Comparison of ENCODE assay signal across 8 mouse cellular contexts in genomic region chr9:108305170-108305569, GRCm38 (mm10). TPM values are rescaled to one million over a fixed set of nuclear protein-coding genes. Genes with fewer than 3 reads are reported as not detected.
DNase-seq lines count a peak whose midpoint lies in the region; ATAC-seq and TF ChIP-seq lines count a peak whose summit lies in the region.

No protein-coding gene starts in this region.

- H3K36me3 ChIP-seq in CH12.LX (replicated peaks in 1 of 2; ENCODE audit: control insufficient read depth in 1 of 2, insufficient read depth in 1 of 2, low read length in 1 of 2) = peaks cover 20 to 41% of the 10 kb centered on the region in 2 experiments
- H3K36me3 ChIP-seq in forebrain, embryonic 16.5 days (ENCODE audit: control insufficient read depth, insufficient read depth) = peaks cover 8% of the 10 kb centered on the region; the same call in 1 of the 2 replicates
- peaks cover 43% of the 10 kb centered on the region for H3K36me3 ChIP-seq in limb, embryonic 10.5 days
- H3K36me3 ChIP-seq in midbrain, embryonic 16.5 days (ENCODE audit: control insufficient read depth, insufficient read depth, low read length) = peaks cover 12% of the 10 kb centered on the region; the same call in 1 of the 2 replicates

- H3K27ac ChIP-seq in CH12.LX (ENCODE audit: insufficient read depth, low read depth) = no peak overlapping the region; the same call in 1 of the 2 replicates
- H3K27ac ChIP-seq in forebrain, embryonic 16.5 days (ENCODE audit: low read length) = peak overlapping the region; percentile 88
- peak overlapping the region; percentile 97 for H3K27ac ChIP-seq in limb, embryonic 10.5 days
- H3K27ac ChIP-seq in midbrain, embryonic 16.5 days (ENCODE audit: low read length) = peak overlapping the region; percentile 82

- TF ChIP-seq CTCF in CH12.LX (conservative IDR thresholded peaks at IDR 0.05 in 1 of 2, IDR thresholded peaks at IDR 0.05 in 1 of 2; ENCODE audit: low read depth in 2 of 2, low read length in 2 of 2) = no peak

- H3K27me3 ChIP-seq in CH12.LX (replicated peaks) = no peaks in the 10 kb centered on the region
- no peaks in the 10 kb centered on the region for H3K27me3 ChIP-seq in forebrain, embryonic 16.5 days (replicated peaks; ENCODE audit: control insufficient read depth, insufficient read depth, low read length)
- H3K27me3 ChIP-seq in limb, embryonic 10.5 days (ENCODE audit: low read depth, poor library complexity, severe bottlenecking) = no peaks in the 10 kb centered on the region
- no peaks in the 10 kb centered on the region for H3K27me3 ChIP-seq in midbrain, embryonic 16.5 days (ENCODE audit: control insufficient read depth, insufficient read depth, low read depth, low read length)

- ATAC-seq in cerebellum, adult (ENCODE audit: insufficient number of reproducible peaks, low FRiP score, low TSS enrichment) = no peak
- ATAC-seq in forebrain, embryonic 16.5 days = no peak
- no peak for ATAC-seq in midbrain, embryonic 16.5 days
- no peak for ATAC-seq in inflammation-experienced regulatory T-cells, adult 6 months

- 5% methylated on average over 1 of the region's 1 CpGs for WGBS in forebrain, embryonic 16.5 days
- 9% methylated on average over 1 of the region's 1 CpGs for WGBS in limb, embryonic 10.5 days
- WGBS in midbrain, embryonic 16.5 days = 12% methylated on average over 1 of the region's 1 CpGs

- dilution Hi-C loops in CH12.LX (cut with MboI; ENCODE audit: extremely low pct_ligation_motif_present, extremely low pct_unique_long_range_greater_than_20kb, low sequenced_read_pairs) = no loop called here

- in situ Hi-C loops in CH12.LX (cut with MboI; ENCODE audit: low pct_ligation_motif_present, low pct_unique_long_range_greater_than_20kb, low sequenced_read_pairs) = no loop called here

- no peak for TF ChIP-seq RAD21 in CH12.LX (IDR thresholded peaks at IDR 0.05; ENCODE audit: low read depth, low read length)

- no peaks in the 10 kb centered on the region for H3K9me3 ChIP-seq in CH12.LX (replicated peaks; ENCODE audit: low read length)
- H3K9me3 ChIP-seq in forebrain, embryonic 16.5 days (ENCODE audit: control insufficient read depth, low read length) = no peaks in the 10 kb centered on the region
- no peaks in the 10 kb centered on the region for H3K9me3 ChIP-seq in limb, embryonic 10.5 days (replicated peaks)
- H3K9me3 ChIP-seq in midbrain, embryonic 16.5 days (replicated peaks; ENCODE audit: control insufficient read depth, low read length, poor library complexity, severe bottlenecking) = no peaks in the 10 kb centered on the region

- no peak for TF ChIP-seq EP300 in CH12.LX (IDR thresholded peaks at IDR 0.05; ENCODE audit: low read length)

- peaks cover 3 to 42% of the 10 kb centered on the region in 2 experiments; a peak in 3 of 4 replicates for H3K4me1 ChIP-seq in CH12.LX (ENCODE audit: control insufficient read depth in 1 of 2, insufficient read depth in 2 of 2)
- peaks cover 27% of the 10 kb centered on the region for H3K4me1 ChIP-seq in forebrain, embryonic 16.5 days (replicated peaks; ENCODE audit: control insufficient read depth, insufficient read depth, low read length)
- H3K4me1 ChIP-seq in limb, embryonic 10.5 days = peaks cover 25% of the 10 kb centered on the region
- peaks cover 35% of the 10 kb centered on the region for H3K4me1 ChIP-seq in midbrain, embryonic 16.5 days (ENCODE audit: control insufficient read depth, insufficient read depth, low read length)

- H3K4me2 ChIP-seq in CH12.LX (ENCODE audit: insufficient read depth, low read depth, poor library complexity, severe bottlenecking) = peak overlapping the region; percentile 68
- peak overlapping the region; percentile 91 for H3K4me2 ChIP-seq in forebrain, embryonic 16.5 days (ENCODE audit: low read length)
- peak overlapping the region; percentile 78 for H3K4me2 ChIP-seq in midbrain, embryonic 16.5 days (ENCODE audit: low read length)

- H3K79me2 ChIP-seq in CH12.LX (replicated peaks; ENCODE audit: control insufficient read depth, extremely low read depth, insufficient read depth, poor library complexity, severe bottlenecking) = peaks cover 29% of the 10 kb centered on the region

- H3K4me3 ChIP-seq in CH12.LX (replicated peaks in 1 of 3; ENCODE audit: low read depth in 2 of 3, low read length in 2 of 3, poor library complexity in 1 of 3) = peak overlapping the region; percentile 71 to 98 (median 81)
- peak overlapping the region; percentile 96 for H3K4me3 ChIP-seq in forebrain, embryonic 16.5 days (replicated peaks; ENCODE audit: low read length)
- peak overlapping the region; percentile 96 for H3K4me3 ChIP-seq in limb, embryonic 10.5 days
- peak overlapping the region; percentile 94 for H3K4me3 ChIP-seq in midbrain, embryonic 16.5 days (ENCODE audit: low read depth, low read length)

- TF ChIP-seq POLR2A in CH12.LX (IDR thresholded peaks at IDR 0.05; ENCODE audit: low read depth, low read length) = no peak

- peak; percentile 56 for DNase-seq in cerebellum, adult 11-12 months
- no peak for DNase-seq in CH12.LX (ENCODE audit: extremely low read depth)
- no peak for DNase-seq in limb, embryonic 10.5 days (ENCODE audit: low spot score)
- no peak for DNase-seq in layer of hippocampus, postnatal 25 days (ENCODE audit: extremely low spot score in 1 of 2, low spot score in 1 of 2)

- H3K9ac ChIP-seq in CH12.LX (ENCODE audit: insufficient read depth, low read depth) = peak overlapping the region; percentile 80
- peak overlapping the region; percentile 92 for H3K9ac ChIP-seq in forebrain, embryonic 16.5 days (replicated peaks; ENCODE audit: low read depth, low read length)
- peak overlapping the region; percentile 81 for H3K9ac ChIP-seq in midbrain, embryonic 16.5 days (ENCODE audit: low read depth, low read length)

TF ChIP-seq in CH12.LX, 34 proteins besides CTCF, POLR2A, EP300 and RAD21:
- TF ChIP-seq TBP (conservative IDR thresholded peaks at IDR 0.05; ENCODE audit: low read depth, low read length) (no peak), JUN (IDR thresholded peaks at IDR 0.05; ENCODE audit: insufficient read depth, low read depth, low read length) (no peak), MAFK (IDR thresholded peaks at IDR 0.05; ENCODE audit: insufficient replicate concordance, low read length) (no peak), ZC3H11A (IDR thresholded peaks at IDR 0.05; ENCODE audit: low read depth, low read length) (no peak)

RNA-seq across cellular contexts. Expression of gene Rhoa, which starts 0.8 kb away (rescaled TPM):
- total RNA-seq in CH12.LX (2012; rRNA removed) = 84.0 and 96.9 TPM in 2 replicates
- total RNA-seq in CH12.LX (2014; rRNA removed) = 231 and 243 TPM in 2 replicates
- 308 TPM in 2 replicates for polyA plus RNA-seq in CH12.LX (2012; ENCODE audit: insufficient read length, low read depth)
- 282 and 351 TPM in 2 replicates for polyA plus RNA-seq in forebrain, embryonic 16.5 days (2015; fragmentation: Nextera tagmentation; extraction: Ambion mirVana)
- polyA plus RNA-seq in limb, embryonic 10.5 days (2016; fragmentation: Nextera tagmentation; extraction: Ambion mirVana) = 246 and 250 TPM in 2 replicates
- polyA plus RNA-seq in midbrain, embryonic 16.5 days (2015; fragmentation: Nextera tagmentation; extraction: Ambion mirVana) = 273 and 286 TPM in 2 replicates
- 100 to 1,000 TPM; 167 to 187 TPM for total RNA-seq in layer of hippocampus, postnatal 25 days (2021)
- 100 to 1,000 TPM; 323 to 459 (median 386) TPM for polyA plus RNA-seq in inflammation-experienced regulatory T-cells, adult 6 months (2017; shearing (Covaris generic))

RNA-seq across cellular contexts. Expression of gene Tcta, which starts 0.8 kb away (rescaled TPM):
- total RNA-seq in CH12.LX (2012; rRNA removed) (5.0 and 8.7 TPM in 2 replicates), CH12.LX (2014; rRNA removed) (7.3 and 7.4 TPM in 2 replicates)
- 3.0 and 5.0 TPM in 2 replicates for polyA plus RNA-seq in CH12.LX (2012; ENCODE audit: insufficient read length, low read depth)
- 34.3 and 37.6 TPM in 2 replicates for polyA plus RNA-seq in forebrain, embryonic 16.5 days (2015; fragmentation: Nextera tagmentation; extraction: Ambion mirVana)
- polyA plus RNA-seq in limb, embryonic 10.5 days (2016; fragmentation: Nextera tagmentation; extraction: Ambion mirVana) = 9.2 and 11.5 TPM in 2 replicates
- polyA plus RNA-seq in midbrain, embryonic 16.5 days (2015; fragmentation: Nextera tagmentation; extraction: Ambion mirVana) = 47.9 and 49.2 TPM in 2 replicates
- 10 to 100 TPM; 36.0 to 37.9 TPM for total RNA-seq in layer of hippocampus, postnatal 25 days (2021)
- 10 to 100 TPM in 2 of 3 experiments, 1 to 10 TPM in 1; 9.6 to 17.6 (median 14.8) TPM for polyA plus RNA-seq in inflammation-experienced regulatory T-cells, adult 6 months (2017; shearing (Covaris generic))

RNA-seq across cellular contexts. Expression of gene Amt, which starts 8.5 kb away (rescaled TPM):
- total RNA-seq in CH12.LX (2012; rRNA removed) (2.2 and 2.7 TPM in 2 replicates), CH12.LX (2014; rRNA removed) (1.1 and 1.3 TPM in 2 replicates)
- polyA plus RNA-seq in CH12.LX (2012; ENCODE audit: insufficient read length, low read depth) = 1.5 and 2.1 TPM in 2 replicates
- 22.3 and 23.8 TPM in 2 replicates for polyA plus RNA-seq in forebrain, embryonic 16.5 days (2015; fragmentation: Nextera tagmentation; extraction: Ambion mirVana)
- 23.1 and 24.8 TPM in 2 replicates for polyA plus RNA-seq in limb, embryonic 10.5 days (2016; fragmentation: Nextera tagmentation; extraction: Ambion mirVana)
- 30.2 and 33.6 TPM in 2 replicates for polyA plus RNA-seq in midbrain, embryonic 16.5 days (2015; fragmentation: Nextera tagmentation; extraction: Ambion mirVana)
- 10 to 100 TPM; 28.5 to 31.6 TPM for total RNA-seq in layer of hippocampus, postnatal 25 days (2021)
- 1 to 10 TPM in 2 of 3 experiments, under 1 TPM in 1; 0.18 to 1.3 (median 1.1) TPM for polyA plus RNA-seq in inflammation-experienced regulatory T-cells, adult 6 months (2017; shearing (Covaris generic))

RNA-seq across cellular contexts. Expression of gene Nicn1, which starts 14.9 kb away (rescaled TPM):
- total RNA-seq in CH12.LX (2012; rRNA removed) (9.3 and 12.9 TPM in 2 replicates), CH12.LX (2014; rRNA removed) (7.4 and 8.5 TPM in 2 replicates)
- 9.5 and 9.7 TPM in 2 replicates for polyA plus RNA-seq in CH12.LX (2012; ENCODE audit: insufficient read length, low read depth)
- 139 and 158 TPM in 2 replicates for polyA plus RNA-seq in forebrain, embryonic 16.5 days (2015; fragmentation: Nextera tagmentation; extraction: Ambion mirVana)
- 32.9 and 35.8 TPM in 2 replicates for polyA plus RNA-seq in limb, embryonic 10.5 days (2016; fragmentation: Nextera tagmentation; extraction: Ambion mirVana)
- 149 and 163 TPM in 2 replicates for polyA plus RNA-seq in midbrain, embryonic 16.5 days (2015; fragmentation: Nextera tagmentation; extraction: Ambion mirVana)
- 100 to 1,000 TPM in 1 of 2 experiments, 10 to 100 TPM in 1; 93.0 to 121 TPM for total RNA-seq in layer of hippocampus, postnatal 25 days (2021)
- polyA plus RNA-seq in inflammation-experienced regulatory T-cells, adult 6 months (2017; shearing (Covaris generic)) = 1 to 10 TPM; 1.2 to 2.6 (median 1.6) TPM

RNA-seq across cellular contexts. Expression of gene Gpx1, which starts 33.5 kb away (rescaled TPM):
- total RNA-seq in CH12.LX (2012; rRNA removed) (506 and 595 TPM in 2 replicates), CH12.LX (2014; rRNA removed) (750 and 883 TPM in 2 replicates)
- 694 and 813 TPM in 2 replicates for polyA plus RNA-seq in CH12.LX (2012; ENCODE audit: insufficient read length, low read depth)
- polyA plus RNA-seq in forebrain, embryonic 16.5 days (2015; fragmentation: Nextera tagmentation; extraction: Ambion mirVana) = 369 and 398 TPM in 2 replicates
- polyA plus RNA-seq in limb, embryonic 10.5 days (2016; fragmentation: Nextera tagmentation; extraction: Ambion mirVana) = 824 and 909 TPM in 2 replicates
- 434 and 456 TPM in 2 replicates for polyA plus RNA-seq in midbrain, embryonic 16.5 days (2015; fragmentation: Nextera tagmentation; extraction: Ambion mirVana)
- 10 to 100 TPM; 64.8 to 76.7 TPM for total RNA-seq in layer of hippocampus, postnatal 25 days (2021)
- 100 to 1,000 TPM; 489 to 506 (median 494) TPM for polyA plus RNA-seq in inflammation-experienced regulatory T-cells, adult 6 months (2017; shearing (Covaris generic))
